Mouse (Mus musculus) stomach, embryonic 16.5 days (tissue): ENCODE data around the gene Aars2. TPM values are rescaled to one million over a fixed set of nuclear protein-coding genes. Genes with fewer than 3 reads are reported as not detected.

ENCODE experiments used
- ATAC-seq: fragments of 200-750 bp; cut with Nextera tagmentation; 2 replicates; pipeline ENCODE4 v1.8.0; 2017; ENCODE audit warnings: moderate number of reproducible peaks, moderate TSS enrichment; ENCODE audit not compliant: insufficient read depth, low FRiP score
- H3K27ac ChIP-seq: fragments of 300-500 bp; sonication (generic); 2 replicates; pipeline ENCODE4 v1.5.1; 2014; ENCODE audit warnings: low read length
- H3K27me3 ChIP-seq: fragments of 300-500 bp; sonication (generic); 2 replicates; pipeline ENCODE4 v1.6.1; 2014; ENCODE audit warnings: low read length, control low read depth, mixed read lengths; ENCODE audit not compliant: control insufficient read depth, insufficient read depth
- H3K36me3 ChIP-seq: fragments of 300-500 bp; sonication (generic); 2 replicates; pipeline ENCODE4 v1.6.1; 2014; ENCODE audit warnings: low read length; ENCODE audit not compliant: control insufficient read depth, insufficient read depth
- H3K4me1 ChIP-seq: fragments of 300-500 bp; sonication (generic); 2 replicates; pipeline ENCODE4 v1.6.1; 2014; ENCODE audit warnings: low read length, control low read depth, mixed read lengths; ENCODE audit not compliant: control insufficient read depth, insufficient read depth
- H3K4me2 ChIP-seq: fragments of 300-500 bp; sonication (generic); 2 replicates; pipeline ENCODE4 v1.6.1; 2014; ENCODE audit warnings: low read depth, low read length, mixed read lengths
- H3K4me3 ChIP-seq: fragments of 300-500 bp; sonication (generic); replicated peaks from 2 replicates; pipeline ENCODE4 v1.5.1; 2014; ENCODE audit warnings: mild to moderate bottlenecking, low read length
- H3K9ac ChIP-seq: fragments of 300-500 bp; sonication (generic); 2 replicates; pipeline ENCODE4 v1.6.1; 2014; ENCODE audit warnings: low read length
- H3K9me3 ChIP-seq: fragments of 300-500 bp; sonication (generic); replicated peaks from 2 replicates; pipeline ENCODE4 v1.6.1; 2016; ENCODE audit warnings: low read length, control low read depth; ENCODE audit not compliant: control insufficient read depth
- WGBS: fragments of 180-500 bp; shearing (Covaris S2); extraction: QIAGEN DNeasy Blood & Tissue Kit; methylation state at CpG from one replicate; pipeline ENCODE4 v1.1.7; 2014; 5-methylcytosine and 5-hydroxymethylcytosine counted together
- polyA plus RNA-seq: library from polyadenylated mRNA; unstranded; fragments of >200 nt; fragmentation: Nextera tagmentation; extraction: Ambion mirVana; gene quantifications from 2 replicates; pipeline ENCODE4 v1.2.1, GENCODE M21; 2015

The Aars2 gene
- polyA plus RNA-seq, 1 experiment from 2014 or later: 17.0 TPM

- Histone ChIP-seq H3K9me3 (no peaks in the 10 kb centered on the region), H3K4me1 (peaks cover 11% of the 10 kb centered on the region; the same call in 1 of the 2 replicates), H3K27ac (no peak overlapping the region), H3K4me2 (no peak overlapping the region), H3K36me3 (0 out of 2 replicates have a peak, but pooled peaks cover 6% of the 10 kb centered on the region), H3K4me3 (no peak overlapping the region), H3K27me3 (no peaks in the 10 kb centered on the region), H3K9ac (no peak overlapping the region)
- WGBS: 86% methylated on average over 4 of the region's 4 CpGs
- ATAC-seq: no peak
These were observed 4.2 kb downstream of the Aars2 start for GRCm38 (mm10) chr17:45510871-45511270.

DNA sequence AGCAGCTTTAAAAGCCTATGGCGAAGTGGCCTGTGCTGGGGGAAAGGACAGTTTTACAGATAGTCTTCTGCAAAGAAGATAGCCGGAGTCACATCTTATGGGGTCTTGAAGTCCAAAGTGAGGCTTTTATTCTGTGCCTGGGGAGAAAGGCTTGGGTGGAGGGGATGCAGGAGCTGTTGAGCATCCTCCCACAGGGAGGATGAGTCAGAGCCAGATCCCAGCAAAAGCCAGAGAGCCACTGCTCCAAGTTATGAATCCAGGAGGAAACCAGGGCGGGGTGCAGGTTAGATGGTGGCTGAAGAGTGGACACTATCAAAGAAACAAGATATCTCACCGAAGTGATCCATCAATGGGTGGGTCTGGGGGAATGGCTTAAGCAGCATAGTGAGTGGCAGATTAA lies 5.1 kb downstream of the Aars2 start:
- H3K4me3 ChIP-seq: no peak overlapping the region
- H3K9ac ChIP-seq: no peak overlapping the region
- H3K27me3 ChIP-seq: no peaks in the 10 kb centered on the region
- H3K4me1 ChIP-seq: peaks cover 5% of the 10 kb centered on the region; the same call in 1 of the 2 replicates
- no peaks in the 10 kb centered on the region for H3K9me3 ChIP-seq
- 0 out of 2 replicates have a peak, but pooled peaks cover 6% of the 10 kb centered on the region for H3K36me3 ChIP-seq
- WGBS: 91% methylated on average over 4 of the region's 4 CpGs
- ATAC-seq: no peak
- no peak overlapping the region for H3K27ac ChIP-seq
- H3K4me2 ChIP-seq: no peak overlapping the region

DNA sequence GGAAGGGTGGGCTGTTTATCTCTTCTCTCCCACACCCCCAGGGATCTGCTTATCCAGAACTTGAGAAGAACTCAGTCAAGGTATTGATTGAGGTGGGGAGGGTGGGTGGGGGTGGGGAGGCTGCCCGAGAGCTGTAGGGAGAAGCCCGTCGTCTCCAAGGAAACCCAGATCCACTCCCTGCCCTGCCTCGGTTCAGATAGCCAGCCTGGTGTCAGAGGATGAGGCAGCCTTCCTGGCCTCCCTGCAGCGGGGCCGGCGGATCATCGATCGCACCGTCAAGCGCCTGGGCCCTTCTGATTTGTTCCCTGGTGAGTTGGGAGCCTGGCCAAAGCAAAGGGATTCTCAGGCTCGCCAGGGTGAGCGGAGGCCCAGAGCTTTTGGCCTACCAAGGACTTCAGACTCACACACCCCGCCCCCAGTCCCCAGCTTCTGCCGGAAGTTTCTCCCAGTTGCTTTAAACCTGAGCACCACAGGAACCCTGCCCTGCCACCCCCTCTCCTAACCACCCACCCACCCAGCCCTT lies 8.6 kb downstream of the Aars2 start:
- no peak overlapping the region for H3K27ac ChIP-seq
- H3K9ac ChIP-seq: no peak overlapping the region
- H3K9me3 ChIP-seq: no peaks in the 10 kb centered on the region
- peaks cover under 1% of the 10 kb centered on the region; the same call in 1 of the 2 replicates for H3K36me3 ChIP-seq
- no peaks in the 10 kb centered on the region for H3K4me1 ChIP-seq
- H3K4me3 ChIP-seq: no peak overlapping the region
- no peaks in the 10 kb centered on the region for H3K27me3 ChIP-seq
- ATAC-seq: no peak
- no peak overlapping the region for H3K4me2 ChIP-seq
- WGBS: 44% methylated on average over 15 of the region's 15 CpGs

DNA sequence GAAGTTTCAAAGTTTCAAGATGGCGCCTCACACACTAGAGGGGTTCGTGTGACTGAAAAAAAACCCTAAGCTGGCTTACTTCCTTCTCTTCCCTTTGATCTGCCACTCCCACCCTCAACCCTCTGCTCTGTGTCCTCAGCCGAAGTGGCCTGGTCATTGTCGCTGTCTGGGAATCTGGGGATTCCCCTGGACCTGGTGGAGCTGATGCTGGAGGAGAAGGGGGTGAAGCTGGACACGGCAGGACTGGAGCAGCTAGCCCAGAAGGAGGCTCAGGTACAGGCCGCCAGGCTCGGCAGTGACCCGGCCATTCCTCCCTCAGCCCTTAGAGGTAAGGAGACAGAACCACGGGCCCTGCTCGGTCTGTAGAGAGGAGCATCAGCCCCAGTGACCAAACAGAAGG lies 9.2 kb downstream of the Aars2 start:
- Histone ChIP-seq H3K4me1 (no peaks in the 10 kb centered on the region), H3K9ac (no peak overlapping the region), H3K27ac (no peak overlapping the region), H3K36me3 (peaks cover 4% of the 10 kb centered on the region; the same call in 1 of the 2 replicates), H3K9me3 (no peaks in the 10 kb centered on the region), H3K4me2 (no peak overlapping the region), H3K27me3 (no peaks in the 10 kb centered on the region), H3K4me3 (no peak overlapping the region)
- no peak for ATAC-seq
- WGBS: 80% methylated on average over 10 of the region's 10 CpGs

- H3K4me2 ChIP-seq: no peak overlapping the region
- no peaks in the 10 kb centered on the region for H3K27me3 ChIP-seq
- no peak overlapping the region for H3K4me3 ChIP-seq
- WGBS: 47% methylated on average over 8 of the region's 8 CpGs
- H3K9ac ChIP-seq: no peak overlapping the region
- no peak overlapping the region for H3K27ac ChIP-seq
- no peaks in the 10 kb centered on the region for H3K4me1 ChIP-seq
- H3K9me3 ChIP-seq: no peaks in the 10 kb centered on the region
- peaks cover 4% of the 10 kb centered on the region; the same call in 1 of the 2 replicates for H3K36me3 ChIP-seq
- ATAC-seq: no peak
These were observed 9.8 kb downstream of the Aars2 start for GRCm38 (mm10) chr17:45516488-45516887.

DNA sequence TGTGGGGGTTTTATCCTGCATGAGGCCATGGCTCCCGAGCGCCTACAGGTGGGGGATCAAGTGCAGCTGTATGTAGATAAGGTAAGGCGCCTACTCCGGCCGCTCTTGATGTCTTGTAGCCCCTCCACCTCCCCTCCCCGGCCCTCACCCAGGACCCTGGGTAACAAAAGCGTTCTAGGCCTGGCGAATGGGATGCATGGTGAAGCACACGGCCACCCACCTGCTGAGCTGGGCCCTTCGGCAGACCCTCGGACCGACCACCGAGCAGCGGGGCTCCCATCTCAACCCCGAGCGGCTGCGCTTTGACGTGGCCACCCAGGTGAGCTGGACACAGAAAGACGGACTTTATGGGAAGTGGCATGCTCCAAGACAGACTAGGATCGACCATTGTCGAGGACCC lies 10.5 kb downstream of the Aars2 start:
- H3K4me3 ChIP-seq: no peak overlapping the region
- no peaks in the 10 kb centered on the region for H3K27me3 ChIP-seq
- no peak overlapping the region for H3K27ac ChIP-seq
- H3K36me3 ChIP-seq: peaks cover 4% of the 10 kb centered on the region; the same call in 1 of the 2 replicates
- no peak overlapping the region for H3K4me2 ChIP-seq
- no peaks in the 10 kb centered on the region for H3K4me1 ChIP-seq
- ATAC-seq: no peak
- H3K9ac ChIP-seq: no peak overlapping the region
- 93% methylated on average over 21 of the region's 21 CpGs for WGBS
- H3K9me3 ChIP-seq: no peaks in the 10 kb centered on the region

- Histone ChIP-seq H3K4me1 (peaks cover 5% of the 10 kb centered on the region), H3K9ac (no peak overlapping the region), H3K4me2 (no peak overlapping the region), H3K36me3 (peaks cover 4% of the 10 kb centered on the region; the same call in 1 of the 2 replicates), H3K27ac (no peak overlapping the region), H3K9me3 (no peaks in the 10 kb centered on the region), H3K27me3 (no peaks in the 10 kb centered on the region), H3K4me3 (no peak overlapping the region)
- ATAC-seq: no peak
- 86% methylated on average over 28 of the region's 28 CpGs for WGBS
These were observed 11.0 kb downstream of the Aars2 start for GRCm38 (mm10) chr17:45517549-45518215.

DNA sequence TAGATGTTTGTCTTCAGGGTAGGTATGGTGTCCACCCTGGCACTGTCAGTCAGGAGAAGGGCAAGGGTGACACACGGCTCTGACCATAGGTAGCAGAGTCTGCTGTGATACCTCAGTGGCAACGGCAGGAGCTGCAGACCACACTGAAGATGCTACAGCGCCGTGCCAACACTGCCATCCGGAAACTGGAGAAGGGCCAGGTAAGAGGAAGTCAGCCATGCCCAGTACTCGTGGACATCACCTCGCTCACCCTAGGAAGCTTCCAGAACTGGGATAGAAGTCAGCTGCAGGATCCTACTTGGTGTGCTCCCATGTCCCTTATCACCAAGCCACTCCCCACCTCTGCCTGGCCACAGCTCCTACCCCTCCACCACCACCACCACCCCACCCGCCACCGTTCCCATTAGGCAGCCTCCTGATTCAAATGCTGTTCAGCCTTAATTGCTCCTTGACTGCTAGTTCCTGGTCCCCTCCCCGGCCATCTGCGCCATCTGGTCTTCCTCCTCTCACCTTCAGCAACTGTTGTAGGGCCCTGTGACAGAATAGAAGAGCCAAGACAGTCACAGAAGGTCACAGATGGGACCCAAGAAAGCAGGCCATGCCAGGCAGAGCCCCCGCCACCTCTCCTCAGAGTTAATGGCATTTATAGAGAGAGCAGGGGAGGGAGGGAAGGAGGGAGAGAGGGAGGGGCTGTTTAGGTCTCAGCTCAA lies 12.3 kb downstream of the Aars2 start:
- Histone ChIP-seq H3K27ac (no peak overlapping the region), H3K9me3 (no peaks in the 10 kb centered on the region), H3K27me3 (no peaks in the 10 kb centered on the region), H3K4me1 (peaks cover 14% of the 10 kb centered on the region), H3K4me3 (no peak overlapping the region), H3K9ac (no peak overlapping the region), H3K4me2 (no peak overlapping the region), H3K36me3 (peaks cover 4% of the 10 kb centered on the region; the same call in 1 of the 2 replicates)
- 77% methylated on average over 12 of the region's 12 CpGs for WGBS
- no peak for ATAC-seq

- Histone ChIP-seq H3K4me3 (no peak overlapping the region), H3K9me3 (no peaks in the 10 kb centered on the region), H3K27ac (no peak overlapping the region), H3K9ac (no peak overlapping the region), H3K4me2 (no peak overlapping the region), H3K36me3 (peaks cover 4% of the 10 kb centered on the region; the same call in 1 of the 2 replicates), H3K27me3 (no peaks in the 10 kb centered on the region), H3K4me1 (peaks cover 14% of the 10 kb centered on the region)
- 68% methylated on average over 11 of the region's 11 CpGs for WGBS
- no peak for ATAC-seq
These were observed 13.5 kb downstream of the Aars2 start for GRCm38 (mm10) chr17:45520136-45520535.
